Mouse (Mus musculus): ENCODE data around the gene Zfp775. TPM values are rescaled to one million over a fixed set of nuclear protein-coding genes. Genes with fewer than 3 reads are reported as not detected.

The Zfp775 gene
- total and polyA plus RNA-seq, 3 experiments, result 3.2 to 6.5 (median 3.5) TPM

GRCm38 (mm10) chr6:48638553-48638952 lies 36.7 kb downstream of the Zfp775 start:
- no peaks in the 10 kb centered on the region for H3K27me3 ChIP-seq (replicated peaks)
- no peak overlapping the region for H3K27ac ChIP-seq (ENCODE audit: insufficient read depth, low read depth)
- no peak overlapping the region for H3K4me3 ChIP-seq (replicated peaks in 1 of 3; ENCODE audit: low read depth in 2 of 3, low read length in 2 of 3, poor library complexity in 1 of 3)
- H3K4me2 ChIP-seq (ENCODE audit: insufficient read depth, low read depth, poor library complexity, severe bottlenecking), result no peak overlapping the region
- in situ Hi-C loops (cut with MboI; ENCODE audit: low pct_ligation_motif_present, low pct_unique_long_range_greater_than_20kb, low sequenced_read_pairs) (loop anchor here (25.0 kb wide), 1 partner anchor 324 kb away; the partner anchor contains the start of gene Doxl2), dilution Hi-C loops (cut with MboI; ENCODE audit: extremely low pct_ligation_motif_present, extremely low pct_unique_long_range_greater_than_20kb, low sequenced_read_pairs) (loop anchor here (25.0 kb wide), 1 partner anchor 124 kb away; the partner anchor contains the start of gene Gimap3)
- H3K9me3 ChIP-seq (replicated peaks; ENCODE audit: low read length), result no peaks in the 10 kb centered on the region
- TF ChIP-seq ZMIZ1 (IDR thresholded peaks at IDR 0.05; ENCODE audit: low read depth, low read length), result no peak
- TF ChIP-seq GABPA (IDR thresholded peaks at IDR 0.05; ENCODE audit: insufficient replicate concordance, low read depth, low read length), result no peak
- TF ChIP-seq TBP (conservative IDR thresholded peaks at IDR 0.05; ENCODE audit: low read depth, low read length), result no peak
- TF ChIP-seq CTCF (conservative IDR thresholded peaks at IDR 0.05 in 1 of 2, IDR thresholded peaks at IDR 0.05 in 1 of 2; ENCODE audit: low read depth in 2 of 2, low read length in 2 of 2), result no peak
- no peak for TF ChIP-seq ETS1 (conservative IDR thresholded peaks at IDR 0.05; ENCODE audit: low read depth, low read length)
- no peak for TF ChIP-seq HCFC1 (IDR thresholded peaks at IDR 0.05; ENCODE audit: low read depth, low read length)
- no peak for TF ChIP-seq KAT2A (IDR thresholded peaks at IDR 0.05; ENCODE audit: insufficient replicate concordance, low read length)
- H3K36me3 ChIP-seq (replicated peaks in 1 of 2; ENCODE audit: control insufficient read depth in 1 of 2, insufficient read depth in 1 of 2, low read length in 1 of 2), result no peaks in the 10 kb centered on the region
- DNase-seq (ENCODE audit: extremely low read depth), result no peak
- peaks cover 0 to 16% of the 10 kb centered on the region in 2 experiments; a peak in 2 of 4 replicates for H3K4me1 ChIP-seq (ENCODE audit: control insufficient read depth in 1 of 2, insufficient read depth in 2 of 2)
- no peaks in the 10 kb centered on the region for H3K79me2 ChIP-seq (replicated peaks; ENCODE audit: control insufficient read depth, extremely low read depth, insufficient read depth, poor library complexity, severe bottlenecking)
- H3K9ac ChIP-seq (ENCODE audit: insufficient read depth, low read depth), result no peak overlapping the region

DNA sequence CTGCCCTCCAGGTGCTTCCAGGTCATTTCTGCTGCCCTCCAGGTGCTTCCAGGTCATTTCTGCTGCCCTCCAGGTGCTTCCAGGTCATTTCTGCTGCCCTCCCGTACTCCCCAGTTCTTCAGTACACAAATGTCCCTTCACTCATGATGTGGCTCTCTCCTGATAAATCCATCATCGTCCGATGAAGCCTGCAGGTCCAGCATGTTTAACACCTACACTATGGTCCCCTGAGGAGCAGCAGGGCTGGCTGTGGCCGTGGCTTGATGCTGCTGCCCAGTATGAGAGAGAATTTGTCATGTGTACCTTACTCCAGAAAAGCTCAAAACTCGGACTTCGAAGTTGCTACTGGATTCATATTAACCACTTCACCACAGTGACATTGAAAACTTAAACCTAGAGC lies 39.5 kb downstream of the Zfp775 start:
- H3K79me2 ChIP-seq (replicated peaks; ENCODE audit: control insufficient read depth, extremely low read depth, insufficient read depth, poor library complexity, severe bottlenecking), result no peaks in the 10 kb centered on the region
- H3K27ac ChIP-seq (ENCODE audit: insufficient read depth, low read depth), result no peak overlapping the region
- no peak overlapping the region for H3K4me2 ChIP-seq (ENCODE audit: insufficient read depth, low read depth, poor library complexity, severe bottlenecking)
- no peak overlapping the region for H3K9ac ChIP-seq (ENCODE audit: insufficient read depth, low read depth)
- TF ChIP-seq IRF4 (IDR thresholded peaks at IDR 0.05; ENCODE audit: low read depth, low read length), result no peak
- H3K4me1 ChIP-seq (ENCODE audit: control insufficient read depth in 1 of 2, insufficient read depth in 2 of 2), result peaks cover 11 to 26% of the 10 kb centered on the region in 2 experiments; a peak in 3 of 4 replicates
- H3K9me3 ChIP-seq (replicated peaks; ENCODE audit: low read length), result no peaks in the 10 kb centered on the region
- no peaks in the 10 kb centered on the region for H3K27me3 ChIP-seq (replicated peaks)
- no peak overlapping the region for H3K4me3 ChIP-seq (replicated peaks in 1 of 3; ENCODE audit: low read depth in 2 of 3, low read length in 2 of 3, poor library complexity in 1 of 3)
- DNase-seq (ENCODE audit: extremely low read depth), result no peak
- H3K36me3 ChIP-seq (replicated peaks in 1 of 2; ENCODE audit: control insufficient read depth in 1 of 2, insufficient read depth in 1 of 2, low read length in 1 of 2), result no peaks in the 10 kb centered on the region
- dilution Hi-C loops (cut with MboI; ENCODE audit: extremely low pct_ligation_motif_present, extremely low pct_unique_long_range_greater_than_20kb, low sequenced_read_pairs), result loop anchor here (25.0 kb wide), 1 partner anchor 121 kb away; the partner anchor contains the start of gene Gimap3
- in situ Hi-C loops (cut with MboI; ENCODE audit: low pct_ligation_motif_present, low pct_unique_long_range_greater_than_20kb, low sequenced_read_pairs), result loop anchor here (10.0 to 25.0 kb wide), 2 partner anchors 213 to 321 kb away; partner anchors contain the start of gene Doxl2

GRCm38 (mm10) chr6:48642764-48643292 lies 41.0 kb downstream of the Zfp775 start:
- in situ Hi-C loops (cut with MboI; ENCODE audit: low pct_ligation_motif_present, low pct_unique_long_range_greater_than_20kb, low sequenced_read_pairs), result loop anchor here (10.0 to 25.0 kb wide), 2 partner anchors 212 to 319 kb away; partner anchors contain the start of gene Doxl2
- no peak overlapping the region for H3K4me3 ChIP-seq (replicated peaks in 1 of 3; ENCODE audit: low read depth in 2 of 3, low read length in 2 of 3, poor library complexity in 1 of 3)
- dilution Hi-C loops (cut with MboI; ENCODE audit: extremely low pct_ligation_motif_present, extremely low pct_unique_long_range_greater_than_20kb, low sequenced_read_pairs), result loop anchor here (25.0 kb wide), 1 partner anchor 119 kb away; the partner anchor contains the start of gene Gimap3
- TF ChIP-seq CHD1 (IDR thresholded peaks at IDR 0.05; ENCODE audit: low read depth, low read length) (no peak), ZNF384 (IDR thresholded peaks at IDR 0.05; ENCODE audit: low read depth, low read length) (peak; percentile 99), NELFE (IDR thresholded peaks at IDR 0.05; ENCODE audit: low read depth, low read length) (no peak), CTCF (conservative IDR thresholded peaks at IDR 0.05 in 1 of 2, IDR thresholded peaks at IDR 0.05 in 1 of 2; ENCODE audit: low read depth in 2 of 2, low read length in 2 of 2) (peak; percentile 32 to 87; a peak in 3 of 4 replicates), POLR2A (IDR thresholded peaks at IDR 0.05; ENCODE audit: low read depth, low read length) (no peak), MAX (IDR thresholded peaks at IDR 0.05; ENCODE audit: low read length) (no peak), SMC3 (IDR thresholded peaks at IDR 0.05; ENCODE audit: low read depth, low read length) (peak; percentile 86), HCFC1 (IDR thresholded peaks at IDR 0.05; ENCODE audit: low read depth, low read length) (no peak), JUND (conservative IDR thresholded peaks at IDR 0.05; ENCODE audit: low read depth, low read length) (no peak), BHLHE40 (IDR thresholded peaks at IDR 0.05; ENCODE audit: low read depth, low read length) (no peak), RAD21 (IDR thresholded peaks at IDR 0.05; ENCODE audit: low read depth, low read length) (peak; percentile 84), TCF12 (IDR thresholded peaks at IDR 0.05; ENCODE audit: low read depth, low read length) (no peak), ZC3H11A (IDR thresholded peaks at IDR 0.05; ENCODE audit: low read depth, low read length) (peak; percentile 57), MEF2A (IDR thresholded peaks at IDR 0.05; ENCODE audit: borderline replicate concordance, low read depth, low read length) (no peak), ETS1 (conservative IDR thresholded peaks at IDR 0.05; ENCODE audit: low read depth, low read length) (no peak), RCOR1 (conservative IDR thresholded peaks at IDR 0.05; ENCODE audit: low read depth, low read length) (no peak), MAZ (IDR thresholded peaks at IDR 0.05; ENCODE audit: low read depth, low read length) (no peak), KAT2A (IDR thresholded peaks at IDR 0.05; ENCODE audit: insufficient replicate concordance, low read length) (no peak), CHD2 (IDR thresholded peaks at IDR 0.05; ENCODE audit: low read length) (no peak), GABPA (IDR thresholded peaks at IDR 0.05; ENCODE audit: insufficient replicate concordance, low read depth, low read length) (no peak), MAFK (IDR thresholded peaks at IDR 0.05; ENCODE audit: insufficient replicate concordance, low read length) (no peak)

More at GRCm38 (mm10) chr6:48642764-48643292, 41.0 kb downstream of the Zfp775 start:
- Histone ChIP-seq H3K4me2 (ENCODE audit: insufficient read depth, low read depth, poor library complexity, severe bottlenecking) (no peak overlapping the region), H3K9me3 (replicated peaks; ENCODE audit: low read length) (no peaks in the 10 kb centered on the region), H3K27ac (ENCODE audit: insufficient read depth, low read depth) (no peak overlapping the region), H3K9ac (ENCODE audit: insufficient read depth, low read depth) (no peak overlapping the region), H3K27me3 (replicated peaks) (no peaks in the 10 kb centered on the region), H3K4me1 (ENCODE audit: control insufficient read depth in 1 of 2, insufficient read depth in 2 of 2) (peaks cover 11 to 34% of the 10 kb centered on the region in 2 experiments; a peak in 3 of 4 replicates), H3K79me2 (replicated peaks; ENCODE audit: control insufficient read depth, extremely low read depth, insufficient read depth, poor library complexity, severe bottlenecking) (peaks cover 6% of the 10 kb centered on the region), H3K36me3 (replicated peaks in 1 of 2; ENCODE audit: control insufficient read depth in 1 of 2, insufficient read depth in 1 of 2, low read length in 1 of 2) (no peaks in the 10 kb centered on the region)
- peak; percentile 74 for DNase-seq (ENCODE audit: extremely low read depth)
